Comparison of ENCODE assay signal across 10 mouse cellular contexts in genomic region chr5:77400823-77401222, GRCm38 (mm10). TPM values are rescaled to one million over a fixed set of nuclear protein-coding genes. Genes with fewer than 3 reads are reported as not detected.
A peak's percentile ranks its signal among the peaks of the same experiment; 100 is the strongest.
DNase-seq lines count a peak whose midpoint lies in the region; ATAC-seq lines count a peak whose summit lies in the region.
"Had no signal": no experiment of that assay in that cellular context is flagged by ENCODE, and none has a peak within 500 bp of the region (broad histone marks: within the 10 kb centered on the region; RNA-seq: fewer than 3 reads in every experiment).

No protein-coding gene starts in this region.

- intact Hi-C loops in heart, postnatal 36 days (cut with DNase I): loop anchor here (2.0 kb wide), 1 partner anchor 42 kb away; no protein-coding TSS in a partner anchor

- ATAC-seq in granulocyte monocyte progenitor cell, adult 5-6 weeks (replicated peaks; ENCODE audit: poor library complexity, severe bottlenecking): no peak
- no peak for ATAC-seq in monocyte, adult 5-6 weeks (replicated peaks; ENCODE audit: insufficient number of reproducible peaks, low FRiP score, low TSS enrichment, poor library complexity, severe bottlenecking)
- ATAC-seq: liver, embryonic 12.5 days had no signal

- DNase-seq in adrenal gland, adult (ENCODE audit: inconsistent age in 2 of 2, low spot score in 1 of 2): peak; percentile 65 to 84
- DNase-seq in adrenal gland, adult 18-20 months (ENCODE audit: low spot score in 2 of 2): no peak
- DNase-seq in MN1 (ENCODE audit: low spot score): peak; percentile 37
- peak; percentile 50 to 61 for DNase-seq in heart, postnatal 36 days
- peak; percentile 62 for DNase-seq in lung, postnatal 10 days
- DNase-seq in spleen, postnatal 10 days (ENCODE audit: low spot score in 2 of 2): no peak

RNA-seq across cellular contexts. Expression of gene Igfbp7, which starts 7.0 kb away (rescaled TPM):
- 100 to 1,000 TPM; 513 to 592 TPM for total RNA-seq in adrenal gland, adult 18-20 months (2021)
- 100 to 1,000 TPM; 249 to 272 TPM for total RNA-seq in heart, postnatal 36 days (2021)
- 4.6 TPM in 1 of 2 replicates, not detected in the other for total RNA-seq in granulocyte monocyte progenitor cell, adult 5-6 weeks (2014; fragmentation: Nextera tagmentation)
- 1.4 TPM in 1 of 2 replicates, not detected in the other for total RNA-seq in granulocyte monocyte progenitor cell, adult 5-6 weeks (2017)
- 2.7 to 6.7 TPM (median 5.0 TPM) in 3 replicates for total RNA-seq in monocyte, adult 5-6 weeks (2017)
- total RNA-seq: MEL had no signal

Comparison
In these comparisons a context has a peak if more than half of its experiments do, and no peak if none do; other contexts are left out.
1. DNase-seq: peak in adrenal gland, adult (2 of 2), MN1 (single experiment), heart, postnatal 36 days (2 of 2) and lung, postnatal 10 days (single experiment); none in adrenal gland, adult 18-20 months (0 of 2) and spleen, postnatal 10 days (0 of 2).
2. RNA of gene Igfbp7, which starts 7.0 kb away (total RNA-seq): 513 to 592 TPM in adrenal gland, adult 18-20 months and 249 to 272 TPM in heart, postnatal 36 days; 2.7 to 6.7 TPM in monocyte, adult 5-6 weeks and 1.4 to 4.6 TPM in granulocyte monocyte progenitor cell, adult 5-6 weeks; every median in the first group is over 10 times any median in the second.